Mouse (Mus musculus) liver, postnatal 0 days (tissue): Measurements from ENCODE around the gene Prkca.

Experiments
- CTCF ChIP-seq: sonication (generic); IDR thresholded peaks from 2 replicates; pipeline ENCODE4 v1.5.1; 2016; ENCODE audit warnings: antibody characterized with exemption, low read depth
- EP300 ChIP-seq: IDR thresholded peaks from 2 replicates; pipeline ENCODE4 v1.6.1; 2016; ENCODE audit warnings: antibody characterized with exemption, low read depth, mild to moderate bottlenecking

- TF ChIP-seq CTCF = no peak
- no peak for TF ChIP-seq EP300
Observed at GRCm38 (mm10) chr11:108176715-108177114, 167.0 kb downstream of the Prkca start.
